Mouse (Mus musculus) lung, adult 2 months (tissue): ENCODE measurements around the gene Atp6v0a1.

Experiments used
- CTCF ChIP-seq: fragments of 200-500 bp; IDR thresholded peaks from 2 replicates; pipeline ENCODE4 v1.5.1; 2011; ENCODE audit warnings: mild to moderate bottlenecking, low read length, control low read depth; ENCODE audit not compliant: insufficient read depth
- POLR2A ChIP-seq: fragments of 200-500 bp; IDR thresholded peaks from 2 replicates; pipeline ENCODE4 v1.6.1; 2011; ENCODE audit warnings: low read depth, mild to moderate bottlenecking, control low read depth, low read length, borderline replicate concordance; ENCODE audit errors: extremely low read depth

GRCm38 (mm10) chr11:101081659-101082058, 72.4 kb downstream of the Atp6v0a1 start:
- TF ChIP-seq CTCF: no peak
- no peak for TF ChIP-seq POLR2A
